Mouse (Mus musculus): Measurements from ENCODE around the gene Cacna1c. TPM values are rescaled to one million over a fixed set of nuclear protein-coding genes. Genes with fewer than 3 reads are reported as not detected.
"Not testable (repeated sequence)": the region's sequence is repeated elsewhere in the genome, so short reads cannot be mapped to it uniquely, and the experiment has no call there.

Gene Cacna1c
- total RNA-seq, 2 experiments from 2014 or later: 72.7 to 76.0 TPM

- no peak for DNase-seq (ENCODE audit: low spot score in 2 of 2)
These were observed 566.2 kb downstream of the Cacna1c start for GRCm38 (mm10) chr6:118630006-118630405.

- no peak for DNase-seq (ENCODE audit: low spot score in 2 of 2)
These were observed 570.0 kb downstream of the Cacna1c start for GRCm38 (mm10) chr6:118626246-118626645.

- DNase-seq (ENCODE audit: low spot score in 2 of 2): no peak
These were observed 572.6 kb downstream of the Cacna1c start for GRCm38 (mm10) chr6:118623609-118624008.

GRCm38 (mm10) chr6:118621866-118622265, 574.4 kb downstream of the Cacna1c start:
- no peak for DNase-seq (ENCODE audit: low spot score in 2 of 2)

- DNase-seq (ENCODE audit: low spot score in 2 of 2): no peak
These were observed 574.8 kb downstream of the Cacna1c start for GRCm38 (mm10) chr6:118621406-118621805.

GRCm38 (mm10) chr6:118608906-118609305, 587.3 kb downstream of the Cacna1c start:
- DNase-seq (ENCODE audit: low spot score in 2 of 2): no peak

GRCm38 (mm10) chr6:118605974-118606373, 590.2 kb downstream of the Cacna1c start:
- no peak for DNase-seq (ENCODE audit: low spot score in 2 of 2)

GRCm38 (mm10) chr6:118603825-118604224, 592.4 kb downstream of the Cacna1c start:
- DNase-seq (ENCODE audit: low spot score in 2 of 2): no peak

- no peak for DNase-seq (ENCODE audit: low spot score in 2 of 2)
These were observed 600.5 kb downstream of the Cacna1c start for GRCm38 (mm10) chr6:118595681-118596055.

- DNase-seq (ENCODE audit: low spot score in 2 of 2): no peak
These were observed 601.2 kb downstream of the Cacna1c start for GRCm38 (mm10) chr6:118594833-118595680.

GRCm38 (mm10) chr6:118594070-118594469, 602.1 kb downstream of the Cacna1c start:
- no peak for DNase-seq (ENCODE audit: low spot score in 2 of 2)

- no peak for DNase-seq (ENCODE audit: low spot score in 2 of 2)
These were observed 602.7 kb downstream of the Cacna1c start for GRCm38 (mm10) chr6:118593377-118594061.

GRCm38 (mm10) chr6:118592662-118593376, 603.4 kb downstream of the Cacna1c start:
- no peak for DNase-seq (ENCODE audit: low spot score in 2 of 2)

- not testable (repeated sequence) for DNase-seq (ENCODE audit: low spot score in 2 of 2)
These were observed 617.5 kb downstream of the Cacna1c start for GRCm38 (mm10) chr6:118578741-118579140.

GRCm38 (mm10) chr6:118574351-118574750, 621.9 kb downstream of the Cacna1c start:
- no peak for DNase-seq (ENCODE audit: low spot score in 2 of 2)

- DNase-seq (ENCODE audit: low spot score in 2 of 2): no peak
These were observed 628.4 kb downstream of the Cacna1c start for GRCm38 (mm10) chr6:118567816-118568215.

- DNase-seq (ENCODE audit: low spot score in 2 of 2): peak; percentile 87 to 92
These were observed 634.2 kb downstream of the Cacna1c start, which contains the start of gene Ankrd26 for GRCm38 (mm10) chr6:118561745-118562609. Gene Ankrd26 (minus strand): TSS chr6:118562226.

- DNase-seq (ENCODE audit: low spot score in 2 of 2): no peak
These were observed 635.0 kb downstream of the Cacna1c start for GRCm38 (mm10) chr6:118561225-118561624.

GRCm38 (mm10) chr6:118538627-118539026, 657.6 kb downstream of the Cacna1c start:
- no peak for DNase-seq (ENCODE audit: low spot score in 2 of 2)
